ENCODE assay signal across 12 mouse cellular contexts in the genomic region with DNA sequence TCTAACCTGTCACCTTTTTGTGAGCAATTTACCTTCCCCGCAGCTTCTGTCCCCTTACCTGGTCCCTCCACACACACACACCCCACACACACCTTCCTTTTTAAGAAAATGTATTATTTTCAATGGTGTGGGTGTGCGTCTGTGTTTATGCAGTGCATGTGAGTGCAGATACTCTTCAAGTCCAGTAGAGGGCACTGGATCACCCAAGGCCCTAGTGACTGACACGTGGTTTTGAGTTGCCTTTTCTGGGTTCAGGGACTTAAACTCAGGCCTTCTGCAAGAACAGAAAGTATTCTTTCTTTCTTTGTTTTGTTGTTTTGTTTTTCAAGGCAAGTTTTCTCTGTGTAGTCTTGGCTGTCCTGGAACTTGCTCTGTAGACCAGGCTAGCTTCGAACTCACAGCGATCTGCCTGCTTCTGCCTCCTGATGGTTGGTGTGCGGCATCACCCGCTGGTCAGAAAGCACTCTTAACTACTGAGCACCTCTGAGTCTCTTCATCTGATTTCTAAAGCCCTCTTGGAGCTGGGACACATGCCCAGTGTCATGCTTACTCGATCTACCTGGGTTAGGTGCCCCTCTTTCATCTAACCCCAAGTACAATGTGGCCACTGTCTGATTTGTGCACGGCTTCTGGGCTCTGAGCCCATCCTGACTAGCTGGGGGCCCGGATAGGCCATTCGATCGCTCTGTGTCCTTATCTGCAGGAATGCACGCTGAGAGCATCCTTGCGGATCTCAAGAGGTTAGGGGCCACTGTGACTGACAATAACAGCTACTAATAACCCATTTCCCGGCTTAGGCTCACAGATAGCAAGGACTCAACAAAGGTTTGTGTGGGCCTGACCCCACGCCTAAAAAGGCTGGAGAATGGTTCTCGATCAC. TPM values are rescaled to one million over a fixed set of nuclear protein-coding genes. Genes with fewer than 3 reads are reported as not detected.
A peak's percentile ranks its signal among the peaks of the same experiment; 100 is the strongest.
DNase-seq lines count a peak whose midpoint lies in the region; ATAC-seq and TF ChIP-seq lines count a peak whose summit lies in the region.
"Had no signal": no experiment of that assay in that cellular context is flagged by ENCODE, and none has a peak within 500 bp of the region (broad histone marks: within the 10 kb centered on the region; RNA-seq: fewer than 3 reads in every experiment).

No protein-coding gene starts in this region.

- no peaks in the 10 kb centered on the region for H3K36me3 ChIP-seq in kidney, postnatal 0 days (ENCODE audit: insufficient read depth, low read length)
- H3K36me3 ChIP-seq: hindbrain, embryonic 10.5 days had no signal

- 92% methylated on average over 17 of the region's 17 CpGs for WGBS in kidney, postnatal 0 days

- no peak overlapping the region for H3K4me3 ChIP-seq in kidney, postnatal 0 days (replicated peaks; ENCODE audit: low read depth, low read length)
- H3K4me3 ChIP-seq: hindbrain, embryonic 10.5 days; myocyte had no signal

- intact Hi-C loops in gastrocnemius, postnatal 36 days (cut with DNase I): loop anchor here (10.0 kb wide), 1 partner anchor 111 kb away; no protein-coding TSS in a partner anchor

- no peaks in the 10 kb centered on the region for H3K27me3 ChIP-seq in kidney, postnatal 0 days (ENCODE audit: insufficient read depth, low read length)

- ATAC-seq in kidney, postnatal 0 days (replicated peaks; ENCODE audit: low FRiP score, low read depth): no peak
- ATAC-seq in erythroblast, adult 5-6 weeks (replicated peaks; ENCODE audit: low FRiP score, poor library complexity, severe bottlenecking): peak; percentile 42

- no peaks in the 10 kb centered on the region for H3K9me3 ChIP-seq in kidney, postnatal 0 days (replicated peaks; ENCODE audit: low read length)
- H3K9me3 ChIP-seq: hindbrain, embryonic 10.5 days had no signal

- peak; percentile 42 for TF ChIP-seq CTCF in kidney, postnatal 0 days (IDR thresholded peaks at IDR 0.05; ENCODE audit: low read depth)

- H3K27ac ChIP-seq in kidney, postnatal 0 days: no peak overlapping the region
- H3K27ac ChIP-seq: hindbrain, embryonic 10.5 days had no signal

- H3K9ac ChIP-seq in kidney, postnatal 0 days (ENCODE audit: low read depth, low read length): no peak overlapping the region

- DNase-seq in kidney, postnatal 0 days (ENCODE audit: low spot score): no peak
- DNase-seq in kidney, postnatal 36 days: no peak
- DNase-seq in spleen, postnatal 36 days (ENCODE audit: low spot score in 2 of 2): peak; percentile 27 to 36
- DNase-seq in spleen, adult 18-20 months: no peak
- no peak for DNase-seq in gastrocnemius, postnatal 36 days
- no peak for DNase-seq in lung, postnatal 4 days
- DNase-seq: cerebellum, adult 11 months; cerebellum, postnatal 36 days; kidney, adult 18-20 months had no signal

- no peak overlapping the region for H3K4me2 ChIP-seq in kidney, postnatal 0 days (ENCODE audit: low read length)

- 0 out of 2 replicates have a peak, but pooled peaks cover 6% of the 10 kb centered on the region for H3K4me1 ChIP-seq in kidney, postnatal 0 days (replicated peaks; ENCODE audit: insufficient read depth, low read length)

RNA-seq across cellular contexts. Expression of a gene that starts 3.2 kb away (rescaled TPM):
- polyA plus RNA-seq in kidney, postnatal 0 days (2015; fragmentation: Nextera tagmentation; extraction: Ambion mirVana): 31.3 and 36.8 TPM in 2 replicates
- total RNA-seq in erythroblast, adult 5-6 weeks (2015; ENCODE audit: low replicate concordance): 25.1 and 34.8 TPM in 2 replicates
- total RNA-seq in erythroblast, adult 5-6 weeks (2017; ENCODE audit: low replicate concordance): 23.0 and 28.3 TPM in 2 replicates
- 1 to 10 TPM; 7.4 to 9.6 TPM for total RNA-seq in gastrocnemius, postnatal 36 days (2021)

Comparison
In these comparisons a context has a peak if more than half of its experiments do, and no peak if none do; other contexts are left out.
1. DNase-seq: peak in spleen, postnatal 36 days (2 of 2); none in kidney, postnatal 0 days (single experiment), kidney, postnatal 36 days (0 of 2), spleen, adult 18-20 months (0 of 2), gastrocnemius, postnatal 36 days (0 of 2) and lung, postnatal 4 days (0 of 2).